Mouse (Mus musculus): ENCODE measurements around the gene Osbpl10. TPM values are rescaled to one million over a fixed set of nuclear protein-coding genes. Genes with fewer than 3 reads are reported as not detected.

Gene Osbpl10
- polyA plus RNA-seq, 1 experiment from 2014 or later: 2.7 TPM

- no peak overlapping the region for H3K27ac ChIP-seq (replicated peaks; ENCODE audit: low read depth, low read length)
- H3K4me1 ChIP-seq (ENCODE audit: control insufficient read depth, insufficient read depth, low read length): no peaks in the 10 kb centered on the region
- ATAC-seq (ENCODE audit: low read depth): no peak
- no peaks in the 10 kb centered on the region for H3K27me3 ChIP-seq (replicated peaks; ENCODE audit: control insufficient read depth, insufficient read depth, low read length)
- H3K36me3 ChIP-seq (ENCODE audit: control insufficient read depth, insufficient read depth, low read length): no peaks in the 10 kb centered on the region
- WGBS: 61% methylated on average over 5 of the region's 5 CpGs
- no peak overlapping the region for H3K9ac ChIP-seq (ENCODE audit: low read depth, low read length)
- peak; percentile 44 for DNase-seq (ENCODE audit: low spot score)
- no peak overlapping the region for H3K4me3 ChIP-seq (ENCODE audit: low read depth, low read length)
- H3K9me3 ChIP-seq (ENCODE audit: control insufficient read depth, low read length): no peaks in the 10 kb centered on the region
- H3K4me2 ChIP-seq (ENCODE audit: low read depth, low read length): no peak overlapping the region
Measured at GRCm38 (mm10) chr9:115163031-115163430, 184.7 kb downstream of the Osbpl10 start.

- Histone ChIP-seq H3K27ac (replicated peaks; ENCODE audit: low read depth, low read length) (no peak overlapping the region), H3K4me2 (ENCODE audit: low read depth, low read length) (no peak overlapping the region), H3K36me3 (ENCODE audit: control insufficient read depth, insufficient read depth, low read length) (no peaks in the 10 kb centered on the region), H3K9ac (ENCODE audit: low read depth, low read length) (no peak overlapping the region), H3K4me3 (ENCODE audit: low read depth, low read length) (no peak overlapping the region), H3K4me1 (ENCODE audit: control insufficient read depth, insufficient read depth, low read length) (no peaks in the 10 kb centered on the region), H3K27me3 (replicated peaks; ENCODE audit: control insufficient read depth, insufficient read depth, low read length) (no peaks in the 10 kb centered on the region), H3K9me3 (ENCODE audit: control insufficient read depth, low read length) (no peaks in the 10 kb centered on the region)
- DNase-seq (ENCODE audit: low spot score) (no peak), ATAC-seq (ENCODE audit: low read depth) (no peak)
- WGBS: 75% methylated on average over 8 of the region's 8 CpGs
Measured at GRCm38 (mm10) chr9:115163693-115164092, 185.3 kb downstream of the Osbpl10 start.

- 79% methylated on average over 7 of the region's 7 CpGs for WGBS
- DNase-seq (ENCODE audit: low spot score) (no peak), ATAC-seq (ENCODE audit: low read depth) (no peak)
- Histone ChIP-seq H3K9ac (ENCODE audit: low read depth, low read length) (no peak overlapping the region), H3K27me3 (replicated peaks; ENCODE audit: control insufficient read depth, insufficient read depth, low read length) (no peaks in the 10 kb centered on the region), H3K4me1 (ENCODE audit: control insufficient read depth, insufficient read depth, low read length) (no peaks in the 10 kb centered on the region), H3K27ac (replicated peaks; ENCODE audit: low read depth, low read length) (no peak overlapping the region), H3K36me3 (ENCODE audit: control insufficient read depth, insufficient read depth, low read length) (no peaks in the 10 kb centered on the region), H3K4me2 (ENCODE audit: low read depth, low read length) (no peak overlapping the region), H3K4me3 (ENCODE audit: low read depth, low read length) (no peak overlapping the region), H3K9me3 (ENCODE audit: control insufficient read depth, low read length) (no peaks in the 10 kb centered on the region)
Measured at GRCm38 (mm10) chr9:115164351-115164750, 186.0 kb downstream of the Osbpl10 start.

GRCm38 (mm10) chr9:115165996-115166395 lies 187.6 kb downstream of the Osbpl10 start:
- no peaks in the 10 kb centered on the region for H3K4me1 ChIP-seq (ENCODE audit: control insufficient read depth, insufficient read depth, low read length)
- H3K9ac ChIP-seq (ENCODE audit: low read depth, low read length): no peak overlapping the region
- WGBS: 83% methylated on average over 8 of the region's 8 CpGs
- H3K4me3 ChIP-seq (ENCODE audit: low read depth, low read length): no peak overlapping the region
- no peak for DNase-seq (ENCODE audit: low spot score)
- no peaks in the 10 kb centered on the region for H3K27me3 ChIP-seq (replicated peaks; ENCODE audit: control insufficient read depth, insufficient read depth, low read length)
- no peak for ATAC-seq (ENCODE audit: low read depth)
- H3K27ac ChIP-seq (replicated peaks; ENCODE audit: low read depth, low read length): no peak overlapping the region
- H3K9me3 ChIP-seq (ENCODE audit: control insufficient read depth, low read length): no peaks in the 10 kb centered on the region
- no peak overlapping the region for H3K4me2 ChIP-seq (ENCODE audit: low read depth, low read length)
- H3K36me3 ChIP-seq (ENCODE audit: control insufficient read depth, insufficient read depth, low read length): no peaks in the 10 kb centered on the region

- 85% methylated on average over 13 of the region's 13 CpGs for WGBS
Measured at GRCm38 (mm10) chr9:115169591-115169990, 191.2 kb downstream of the Osbpl10 start.

GRCm38 (mm10) chr9:115172096-115172495 lies 193.7 kb downstream of the Osbpl10 start:
- H3K4me3 ChIP-seq (ENCODE audit: low read depth, low read length): no peak overlapping the region
- DNase-seq (ENCODE audit: low spot score) (no peak), ATAC-seq (ENCODE audit: low read depth) (no peak)
- no peaks in the 10 kb centered on the region for H3K36me3 ChIP-seq (ENCODE audit: control insufficient read depth, insufficient read depth, low read length)
- no peaks in the 10 kb centered on the region for H3K27me3 ChIP-seq (replicated peaks; ENCODE audit: control insufficient read depth, insufficient read depth, low read length)
- no peak overlapping the region for H3K9ac ChIP-seq (ENCODE audit: low read depth, low read length)
- no peaks in the 10 kb centered on the region for H3K9me3 ChIP-seq (ENCODE audit: control insufficient read depth, low read length)
- H3K4me1 ChIP-seq (ENCODE audit: control insufficient read depth, insufficient read depth, low read length): no peaks in the 10 kb centered on the region
- H3K4me2 ChIP-seq (ENCODE audit: low read depth, low read length): no peak overlapping the region
- H3K27ac ChIP-seq (replicated peaks; ENCODE audit: low read depth, low read length): no peak overlapping the region
- 87% methylated on average over 6 of the region's 6 CpGs for WGBS

More at GRCm38 (mm10) chr9:115169591-115169990, 191.2 kb downstream of the Osbpl10 start:
- H3K27ac ChIP-seq (replicated peaks; ENCODE audit: low read depth, low read length): no peak overlapping the region
- no peaks in the 10 kb centered on the region for H3K9me3 ChIP-seq (ENCODE audit: control insufficient read depth, low read length)
- DNase-seq (ENCODE audit: low spot score) (no peak), ATAC-seq (ENCODE audit: low read depth) (no peak)
- H3K36me3 ChIP-seq (ENCODE audit: control insufficient read depth, insufficient read depth, low read length): no peaks in the 10 kb centered on the region
- H3K4me3 ChIP-seq (ENCODE audit: low read depth, low read length): no peak overlapping the region
- H3K4me2 ChIP-seq (ENCODE audit: low read depth, low read length): no peak overlapping the region
- no peaks in the 10 kb centered on the region for H3K27me3 ChIP-seq (replicated peaks; ENCODE audit: control insufficient read depth, insufficient read depth, low read length)
- H3K9ac ChIP-seq (ENCODE audit: low read depth, low read length): no peak overlapping the region
- H3K4me1 ChIP-seq (ENCODE audit: control insufficient read depth, insufficient read depth, low read length): no peaks in the 10 kb centered on the region

GRCm38 (mm10) chr9:115179154-115179553 lies 200.8 kb downstream of the Osbpl10 start:
- H3K27ac ChIP-seq (replicated peaks; ENCODE audit: low read depth, low read length): no peak overlapping the region
- no peaks in the 10 kb centered on the region for H3K27me3 ChIP-seq (replicated peaks; ENCODE audit: control insufficient read depth, insufficient read depth, low read length)
- WGBS: 89% methylated on average over 5 of the region's 5 CpGs
- H3K4me2 ChIP-seq (ENCODE audit: low read depth, low read length): no peak overlapping the region
- no peaks in the 10 kb centered on the region for H3K9me3 ChIP-seq (ENCODE audit: control insufficient read depth, low read length)
- ATAC-seq (ENCODE audit: low read depth) (no peak), DNase-seq (ENCODE audit: low spot score) (no peak)
- H3K9ac ChIP-seq (ENCODE audit: low read depth, low read length): no peak overlapping the region
- H3K4me1 ChIP-seq (ENCODE audit: control insufficient read depth, insufficient read depth, low read length): 0 out of 2 replicates have a peak, but pooled peaks cover 3% of the 10 kb centered on the region
- H3K36me3 ChIP-seq (ENCODE audit: control insufficient read depth, insufficient read depth, low read length): no peaks in the 10 kb centered on the region
- no peak overlapping the region for H3K4me3 ChIP-seq (ENCODE audit: low read depth, low read length)

- ATAC-seq (ENCODE audit: low read depth): peak; percentile 75; the same call in 1 of the 2 replicates
- no peak overlapping the region for H3K4me2 ChIP-seq (ENCODE audit: low read depth, low read length)
- no peak overlapping the region; the same call in 1 of the 2 replicates for H3K9ac ChIP-seq (ENCODE audit: low read depth, low read length)
- WGBS: 61% methylated on average over 8 of the region's 8 CpGs
- H3K4me1 ChIP-seq (ENCODE audit: control insufficient read depth, insufficient read depth, low read length): 0 out of 2 replicates have a peak, but pooled peaks cover 3% of the 10 kb centered on the region
- peak; percentile 79 for DNase-seq (ENCODE audit: low spot score)
- no peaks in the 10 kb centered on the region for H3K27me3 ChIP-seq (replicated peaks; ENCODE audit: control insufficient read depth, insufficient read depth, low read length)
- no peak overlapping the region for H3K4me3 ChIP-seq (ENCODE audit: low read depth, low read length)
- H3K36me3 ChIP-seq (ENCODE audit: control insufficient read depth, insufficient read depth, low read length): no peaks in the 10 kb centered on the region
- no peaks in the 10 kb centered on the region for H3K9me3 ChIP-seq (ENCODE audit: control insufficient read depth, low read length)
- H3K27ac ChIP-seq (replicated peaks; ENCODE audit: low read depth, low read length): no peak overlapping the region
Measured at GRCm38 (mm10) chr9:115179935-115180334, 201.6 kb downstream of the Osbpl10 start.

GRCm38 (mm10) chr9:115186402-115186801 lies 208.0 kb downstream of the Osbpl10 start:
- DNase-seq (ENCODE audit: low spot score) (no peak), ATAC-seq (ENCODE audit: low read depth) (no peak)
- no peaks in the 10 kb centered on the region for H3K9me3 ChIP-seq (ENCODE audit: control insufficient read depth, low read length)
- H3K4me2 ChIP-seq (ENCODE audit: low read depth, low read length): no peak overlapping the region
- no peak overlapping the region for H3K27ac ChIP-seq (replicated peaks; ENCODE audit: low read depth, low read length)
- H3K4me1 ChIP-seq (ENCODE audit: control insufficient read depth, insufficient read depth, low read length): no peaks in the 10 kb centered on the region
- 76% methylated on average over 11 of the region's 11 CpGs for WGBS
- H3K27me3 ChIP-seq (replicated peaks; ENCODE audit: control insufficient read depth, insufficient read depth, low read length): no peaks in the 10 kb centered on the region
- H3K36me3 ChIP-seq (ENCODE audit: control insufficient read depth, insufficient read depth, low read length): no peaks in the 10 kb centered on the region
- H3K4me3 ChIP-seq (ENCODE audit: low read depth, low read length): no peak overlapping the region
- H3K9ac ChIP-seq (ENCODE audit: low read depth, low read length): no peak overlapping the region

Data from embryonic facial prominence, embryonic 14.5 days (tissue).